Mouse (Mus musculus): ENCODE results near the gene Fam185a.

- TF ChIP-seq CTCF (IDR thresholded peaks at IDR 0.05; ENCODE audit: borderline replicate concordance, insufficient read depth, low read length) (no peak), POLR2A (IDR thresholded peaks at IDR 0.05; ENCODE audit: low read depth, low read length) (no peak)
Observed at GRCm38 (mm10) chr5:21498925-21499324, 74.2 kb downstream of the Fam185a start.
